Mouse (Mus musculus) kidney, adult 11 months (tissue): ENCODE data around the gene Ctnnd1.
"Not testable (repeated sequence)": the region's sequence is repeated elsewhere in the genome, so short reads cannot be mapped to it uniquely, and the experiment has no call there.

Source experiments
- DNase-seq: peaks from one replicate; pipeline ENCODE4 v3.0.0; 2022

Gene Ctnnd1

GRCm38 (mm10) chr2:84650464-84651195, at the start of gene Ctnnd1:
Gene Ctnnd1 (minus strand): TSS chr2:84650765.
- peak; percentile 91 for DNase-seq

GRCm38 (mm10) chr2:84695007-84695695, 44.6 kb upstream of the Ctnnd1 start:
- no peak for DNase-seq

- DNase-seq: no peak
Observed at GRCm38 (mm10) chr2:84690050-84690449, 39.5 kb upstream of the Ctnnd1 start.

- no peak for DNase-seq
Observed at GRCm38 (mm10) chr2:84688080-84688844, 37.7 kb upstream of the Ctnnd1 start.

- no peak for DNase-seq
Observed at GRCm38 (mm10) chr2:84682605-84683183, 32.1 kb upstream of the Ctnnd1 start.

GRCm38 (mm10) chr2:84679016-84679415, 28.5 kb upstream of the Ctnnd1 start, which contains the start of gene Tmx2:
Gene Tmx2 (minus strand): TSS chr2:84679140.
- DNase-seq: no peak

- peak; percentile 99 for DNase-seq
Observed at GRCm38 (mm10) chr2:84677968-84678880, 27.7 kb upstream of the Ctnnd1 start, which contains the start of the genes Gm28635 and Med19. Gene Gm28635 (minus strand): TSS chr2:84678041. Gene Med19 (plus strand): TSS chr2:84678402.

- DNase-seq: peak; percentile 11
Observed at GRCm38 (mm10) chr2:84677270-84677967, 26.9 kb upstream of the Ctnnd1 start.

GRCm38 (mm10) chr2:84671535-84671934, 21.0 kb upstream of the Ctnnd1 start:
- not testable (repeated sequence) for DNase-seq

- DNase-seq: peak; percentile 65
Observed at GRCm38 (mm10) chr2:84670569-84670933, 20.0 kb upstream of the Ctnnd1 start, which contains the start of gene Selenoh. Gene Selenoh (minus strand): TSS chr2:84670770.

- no peak for DNase-seq
Observed at GRCm38 (mm10) chr2:84669828-84670568, 19.4 kb upstream of the Ctnnd1 start.

GRCm38 (mm10) chr2:84666081-84666480, 15.5 kb upstream of the Ctnnd1 start:
- peak; percentile 18 for DNase-seq

GRCm38 (mm10) chr2:84662866-84663265, 12.3 kb upstream of the Ctnnd1 start:
- DNase-seq: peak; percentile 27

GRCm38 (mm10) chr2:84660253-84660652, 9.7 kb upstream of the Ctnnd1 start:
- peak; percentile 64 for DNase-seq

- DNase-seq: no peak
Observed at GRCm38 (mm10) chr2:84658806-84659205, 8.2 kb upstream of the Ctnnd1 start, which contains the start of gene Btbd18. Gene Btbd18 (plus strand): TSS chr2:84659079.

- no peak for DNase-seq
Observed at GRCm38 (mm10) chr2:84655864-84656263, 5.3 kb upstream of the Ctnnd1 start.

- no peak for DNase-seq
Observed at GRCm38 (mm10) chr2:84653354-84653753, 2.8 kb upstream of the Ctnnd1 start.

GRCm38 (mm10) chr2:84649674-84650073, 891 bp downstream of the Ctnnd1 start:
- DNase-seq: no peak

GRCm38 (mm10) chr2:84648369-84648768, 2.2 kb downstream of the Ctnnd1 start:
- DNase-seq: no peak

GRCm38 (mm10) chr2:84647051-84647568, 3.5 kb downstream of the Ctnnd1 start:
- no peak for DNase-seq
